Mouse (Mus musculus): ENCODE data around the gene Lef1. TPM values are rescaled to one million over a fixed set of nuclear protein-coding genes. Genes with fewer than 3 reads are reported as not detected.
A peak's percentile ranks its signal among the peaks of the same experiment; 100 is the strongest.

The Lef1 gene
- total RNA-seq (2021): 1 to 10 TPM in 1 of 2 experiments, under 1 TPM in 1; 0.67 to 1.1 TPM

GRCm38 (mm10) chr3:131110191-131111150 lies at the start of gene Lef1:
Lef1 (plus strand) TSS chr3:131110471.
- DNase-seq: peak; percentile 33

- no peak for DNase-seq
These were observed 45.3 kb upstream of the Lef1 start for GRCm38 (mm10) chr3:131065001-131065400.

GRCm38 (mm10) chr3:131066171-131066570 lies 44.1 kb upstream of the Lef1 start:
- no peak for DNase-seq

GRCm38 (mm10) chr3:131068000-131068399 lies 42.3 kb upstream of the Lef1 start:
- no peak for DNase-seq

- no peak for DNase-seq
These were observed 40.1 kb upstream of the Lef1 start for GRCm38 (mm10) chr3:131070210-131070609.

- no peak for DNase-seq
These were observed 37.6 kb upstream of the Lef1 start for GRCm38 (mm10) chr3:131072661-131073060.

- no peak for DNase-seq
These were observed 36.3 kb upstream of the Lef1 start for GRCm38 (mm10) chr3:131073946-131074345.

- DNase-seq: no peak
These were observed 32.1 kb upstream of the Lef1 start for GRCm38 (mm10) chr3:131078041-131078621.

GRCm38 (mm10) chr3:131078719-131079118 lies 31.6 kb upstream of the Lef1 start:
- DNase-seq: no peak

- no peak for DNase-seq
These were observed 26.5 kb upstream of the Lef1 start for GRCm38 (mm10) chr3:131083722-131084121.

- no peak for DNase-seq
These were observed 25.3 kb upstream of the Lef1 start for GRCm38 (mm10) chr3:131084718-131085561.

GRCm38 (mm10) chr3:131085978-131086377 lies 24.3 kb upstream of the Lef1 start:
- no peak for DNase-seq

- DNase-seq: no peak
These were observed 20.6 kb upstream of the Lef1 start for GRCm38 (mm10) chr3:131089721-131090120.

GRCm38 (mm10) chr3:131092113-131092512 lies 18.2 kb upstream of the Lef1 start:
- no peak for DNase-seq

- no peak for DNase-seq
These were observed 16.5 kb upstream of the Lef1 start for GRCm38 (mm10) chr3:131093736-131094135.

- DNase-seq: no peak
These were observed 14.2 kb upstream of the Lef1 start for GRCm38 (mm10) chr3:131096105-131096504.

GRCm38 (mm10) chr3:131102191-131102774 lies 8.0 kb upstream of the Lef1 start:
- DNase-seq: no peak

- DNase-seq: no peak
These were observed 4.9 kb upstream of the Lef1 start for GRCm38 (mm10) chr3:131105362-131105761.

- DNase-seq: peak; percentile 23
These were observed 4.3 kb upstream of the Lef1 start for GRCm38 (mm10) chr3:131105940-131106401.

- peak; percentile 10 for DNase-seq
These were observed 3.6 kb upstream of the Lef1 start for GRCm38 (mm10) chr3:131106451-131107291.
